Mouse (Mus musculus): ENCODE measurements around the gene Olfr701.

Olfr701 gene

GRCm38 (mm10) chr7:106813829-106814228 is at the start of gene Olfr701:
Gene Olfr701 (plus strand): TSS chr7:106814129.
- DNase-seq (ENCODE audit: low spot score in 2 of 2): no peak

GRCm38 (mm10) chr7:106788330-106788729 is 25.6 kb upstream of the Olfr701 start:
- no peak for DNase-seq (ENCODE audit: low spot score in 2 of 2)

GRCm38 (mm10) chr7:106793098-106793497 is 20.8 kb upstream of the Olfr701 start, which contains the start of gene Olfr699:
Gene Olfr699 (minus strand): TSS chr7:106793198.
- no peak for DNase-seq (ENCODE audit: low spot score in 2 of 2)

GRCm38 (mm10) chr7:106808734-106809133 is 5.2 kb upstream of the Olfr701 start, which contains the start of gene Olfr700:
Gene Olfr700 (minus strand): TSS chr7:106808834.
- no peak for DNase-seq (ENCODE audit: low spot score in 2 of 2)

- no peak for DNase-seq (ENCODE audit: low spot score in 2 of 2)
These were observed 1.8 kb downstream of the Olfr701 start for GRCm38 (mm10) chr7:106815775-106816174.

- no peak for DNase-seq (ENCODE audit: low spot score in 2 of 2)
These were observed 4.5 kb downstream of the Olfr701 start for GRCm38 (mm10) chr7:106818414-106818813.

- no peak for DNase-seq (ENCODE audit: low spot score in 2 of 2)
These were observed 19.9 kb downstream of the Olfr701 start, which contains the start of gene Olfr702 for GRCm38 (mm10) chr7:106833793-106834192. Gene Olfr702 (minus strand): TSS chr7:106833893.

GRCm38 (mm10) chr7:106843060-106843459 is 29.1 kb downstream of the Olfr701 start, which contains the start of gene Olfr703:
Gene Olfr703 (plus strand): TSS chr7:106843360.
- no peak for DNase-seq (ENCODE audit: low spot score in 2 of 2)

- no peak for DNase-seq (ENCODE audit: low spot score in 2 of 2)
These were observed 49.0 kb downstream of the Olfr701 start, which contains the start of gene Olfr704 for GRCm38 (mm10) chr7:106862885-106863284. Gene Olfr704 (plus strand): TSS chr7:106863185.
